Mouse (Mus musculus): ENCODE measurements around the gene Kif21b. TPM values are rescaled to one million over a fixed set of nuclear protein-coding genes. Genes with fewer than 3 reads are reported as not detected.

Gene Kif21b
- total RNA-seq, 4 experiments from 2014 or later, result 0.57 to 1.3 (median 0.67) TPM

GRCm38 (mm10) chr1:136128944-136129589 lies 2.1 kb upstream of the Kif21b start:
- no peak for DNase-seq (ENCODE audit: low spot score)

- DNase-seq (ENCODE audit: low spot score), result no peak
Observed at GRCm38 (mm10) chr1:136130107-136130506, 1.1 kb upstream of the Kif21b start.

- DNase-seq (ENCODE audit: low spot score), result no peak
Observed at GRCm38 (mm10) chr1:136131603-136132291, 558 bp downstream of the Kif21b start.

GRCm38 (mm10) chr1:136132386-136133201 lies 1.4 kb downstream of the Kif21b start:
- no peak for DNase-seq (ENCODE audit: low spot score)

- DNase-seq (ENCODE audit: low spot score), result no peak
Observed at GRCm38 (mm10) chr1:136133570-136134240, 2.5 kb downstream of the Kif21b start.

- no peak for DNase-seq (ENCODE audit: low spot score)
Observed at GRCm38 (mm10) chr1:136134547-136134946, 3.4 kb downstream of the Kif21b start.

- peak; percentile 53 for DNase-seq (ENCODE audit: low spot score)
Observed at GRCm38 (mm10) chr1:136135046-136135445, 3.9 kb downstream of the Kif21b start.

- no peak for DNase-seq (ENCODE audit: low spot score)
Observed at GRCm38 (mm10) chr1:136135777-136136444, 4.7 kb downstream of the Kif21b start.

GRCm38 (mm10) chr1:136136547-136136946 lies 5.4 kb downstream of the Kif21b start:
- DNase-seq (ENCODE audit: low spot score), result no peak

GRCm38 (mm10) chr1:136137071-136137531 lies 5.9 kb downstream of the Kif21b start:
- no peak for DNase-seq (ENCODE audit: low spot score)

- no peak for DNase-seq (ENCODE audit: low spot score)
Observed at GRCm38 (mm10) chr1:136137575-136137974, 6.4 kb downstream of the Kif21b start.

GRCm38 (mm10) chr1:136138191-136138830 lies 7.1 kb downstream of the Kif21b start:
- no peak for DNase-seq (ENCODE audit: low spot score)

GRCm38 (mm10) chr1:136139990-136140640 lies 8.9 kb downstream of the Kif21b start:
- peak; percentile 54 for DNase-seq (ENCODE audit: low spot score)

GRCm38 (mm10) chr1:136141176-136141950 lies 10.2 kb downstream of the Kif21b start:
- no peak for DNase-seq (ENCODE audit: low spot score)

- no peak for DNase-seq (ENCODE audit: low spot score)
Observed at GRCm38 (mm10) chr1:136142336-136142735, 11.1 kb downstream of the Kif21b start.

GRCm38 (mm10) chr1:136143514-136143913 lies 12.3 kb downstream of the Kif21b start:
- DNase-seq (ENCODE audit: low spot score), result no peak

- no peak for DNase-seq (ENCODE audit: low spot score)
Observed at GRCm38 (mm10) chr1:136149702-136150101, 18.5 kb downstream of the Kif21b start.

- DNase-seq (ENCODE audit: low spot score), result no peak
Observed at GRCm38 (mm10) chr1:136151371-136151770, 20.2 kb downstream of the Kif21b start.

- DNase-seq (ENCODE audit: low spot score), result no peak
Observed at GRCm38 (mm10) chr1:136156304-136156703, 25.1 kb downstream of the Kif21b start.
